Comparison of ENCODE assay signal across 8 mouse cellular contexts in the genomic region with DNA sequence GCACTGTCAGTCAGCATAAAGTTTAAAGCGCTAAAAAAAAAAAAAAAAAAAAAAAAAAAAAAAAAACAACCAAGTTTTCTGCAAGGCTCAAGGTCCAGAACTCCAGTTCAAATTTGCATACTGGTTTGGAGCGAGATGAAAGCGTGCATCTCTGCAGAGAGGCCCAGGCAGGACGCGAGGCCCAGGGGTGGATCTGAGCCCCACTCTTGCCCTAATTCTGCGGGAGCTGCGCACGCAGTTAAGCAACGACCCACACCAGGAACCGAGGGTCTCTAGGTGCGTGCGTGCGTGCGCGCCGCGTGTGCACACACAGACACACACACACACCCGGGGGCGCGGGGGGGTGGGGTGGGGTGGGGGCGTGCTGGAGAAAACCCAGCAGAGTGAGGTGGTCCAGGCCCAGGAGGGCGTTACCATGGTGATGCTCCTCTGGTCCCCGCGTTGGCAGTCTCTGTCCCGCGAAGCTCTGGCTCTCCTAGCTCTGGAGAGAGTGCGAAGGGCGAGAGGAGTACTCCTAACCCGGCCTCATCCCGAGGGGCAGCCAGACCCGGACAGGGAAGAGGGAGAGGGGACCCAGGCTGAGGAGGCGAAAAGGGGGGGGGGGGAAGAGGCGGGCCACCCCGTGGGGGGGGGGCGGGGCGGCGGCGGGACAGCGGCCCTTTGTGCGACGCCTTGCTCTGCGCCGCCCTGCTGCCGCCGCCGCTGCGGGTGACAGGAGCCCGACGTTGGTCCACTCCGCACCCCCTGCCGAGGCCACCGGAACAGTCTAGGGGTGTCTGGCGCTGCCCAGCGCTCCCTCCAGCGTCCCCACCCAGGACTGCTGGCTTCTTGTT. TPM values are rescaled to one million over a fixed set of nuclear protein-coding genes. Genes with fewer than 3 reads are reported as not detected.
DNase-seq lines count a peak whose midpoint lies in the region; ATAC-seq lines count a peak whose summit lies in the region.

A gene (minus strand): TSS at position 553 of the 833 bp plus-strand sequence.

- peak; percentile 43 for DNase-seq in kidney, adult 11 months
- no peak for DNase-seq in kidney, adult 18-20 months
- DNase-seq in adrenal gland, postnatal 25 days = peak; percentile 39
- peak; percentile 65 for DNase-seq in kidney, postnatal 10 days
- peak; percentile 75 for DNase-seq in midbrain, embryonic 14.5 days
- no peak for DNase-seq in gastrocnemius, adult 8-10 months (ENCODE audit: low spot score in 2 of 2)
- DNase-seq in cerebellum, adult 11 months = no peak

- H3K4me3 ChIP-seq in heart, embryonic 11.5 days (ENCODE audit: low read depth, low read length) = peak within 1 kb of the TSS; percentile 35
- H3K4me3 ChIP-seq in midbrain, embryonic 14.5 days (replicated peaks; ENCODE audit: low read depth, low read length) = peak within 1 kb of the TSS; percentile 39

- peaks cover 3% of the 10 kb centered on the region; the same call in 1 of the 2 replicates for H3K4me1 ChIP-seq in heart, embryonic 11.5 days (ENCODE audit: control insufficient read depth, insufficient read depth, low read length)
- peaks cover 10% of the 10 kb centered on the region; the same call in 1 of the 2 replicates for H3K4me1 ChIP-seq in midbrain, embryonic 14.5 days (ENCODE audit: control insufficient read depth, insufficient read depth, low read length)

- H3K27ac ChIP-seq in heart, embryonic 11.5 days (ENCODE audit: low read depth, low read length) = no peak within 1 kb of the TSS
- peak within 1 kb of the TSS; percentile 60 for H3K27ac ChIP-seq in midbrain, embryonic 14.5 days (replicated peaks; ENCODE audit: low read depth, low read length)

- 2% methylated on average over 43 of the region's 55 CpGs for WGBS in heart, embryonic 11.5 days (ENCODE audit: insufficient replicate concordance)
- WGBS in midbrain, embryonic 14.5 days = under 1% methylated on average over 40 of the region's 55 CpGs

- no peaks in the 10 kb centered on the region for H3K9me3 ChIP-seq in heart, embryonic 11.5 days (replicated peaks; ENCODE audit: control insufficient read depth, low read length)
- H3K9me3 ChIP-seq in midbrain, embryonic 14.5 days (ENCODE audit: control insufficient read depth, low read length) = no peaks in the 10 kb centered on the region

- peak within 1 kb of the TSS; percentile 70 for H3K4me2 ChIP-seq in heart, embryonic 11.5 days
- H3K4me2 ChIP-seq in midbrain, embryonic 14.5 days (ENCODE audit: low read length) = peak within 1 kb of the TSS; percentile 90

- no peaks in the 10 kb centered on the region for H3K36me3 ChIP-seq in heart, embryonic 11.5 days (ENCODE audit: control insufficient read depth, insufficient read depth, low read length)
- H3K36me3 ChIP-seq in midbrain, embryonic 14.5 days (ENCODE audit: control insufficient read depth, insufficient read depth, low read length) = no peaks in the 10 kb centered on the region

- H3K27me3 ChIP-seq in heart, embryonic 11.5 days (ENCODE audit: control insufficient read depth, insufficient read depth, low read length) = peaks cover 16% of the 10 kb centered on the region
- H3K27me3 ChIP-seq in midbrain, embryonic 14.5 days (ENCODE audit: control insufficient read depth, insufficient read depth, low read length) = no peaks in the 10 kb centered on the region

- H3K9ac ChIP-seq in heart, embryonic 11.5 days (ENCODE audit: low read depth, low read length) = peak within 1 kb of the TSS; percentile 25
- peak within 1 kb of the TSS; percentile 65 for H3K9ac ChIP-seq in midbrain, embryonic 14.5 days (replicated peaks; ENCODE audit: low read length)

- ATAC-seq in heart, embryonic 11.5 days (replicated peaks; ENCODE audit: insufficient number of reproducible peaks, low FRiP score, low TSS enrichment) = peak; percentile 44; the same call in 1 of the 2 replicates
- ATAC-seq in midbrain, embryonic 14.5 days (ENCODE audit: low FRiP score, low TSS enrichment) = peak; percentile 77

RNA-seq across cellular contexts. Expression of the gene that starts here (rescaled TPM):
- 1.3 and 2.4 TPM in 2 replicates for total RNA-seq in adrenal gland, postnatal 25 days (2021)
- 0.37 and 0.57 TPM in 2 replicates for polyA plus RNA-seq in heart, embryonic 11.5 days (2014; fragmentation: Nextera tagmentation; extraction: Ambion mirVana)
- 0.97 and 1.4 TPM in 2 replicates for polyA plus RNA-seq in midbrain, embryonic 14.5 days (2014; fragmentation: Nextera tagmentation; extraction: Ambion mirVana)
- total RNA-seq in gastrocnemius, adult 8-10 months (2022) = 1 to 10 TPM in 2 of 4 experiments, under 1 TPM in 2; 0.75 to 1.5 (median 1.2) TPM

Comparison
In these comparisons a context has a peak if more than half of its experiments do, and no peak if none do; other contexts are left out.
1. DNase-seq: peak in kidney, adult 11 months (single experiment), adrenal gland, postnatal 25 days (single experiment), kidney, postnatal 10 days (single experiment) and midbrain, embryonic 14.5 days (single experiment); none in kidney, adult 18-20 months (single experiment), gastrocnemius, adult 8-10 months (0 of 2) and cerebellum, adult 11 months (single experiment).
2. Peak in ATAC-seq, H3K4me3 ChIP-seq, H3K9ac ChIP-seq and H3K4me2 ChIP-seq in heart, embryonic 11.5 days; RNA of the gene not detected or under 1 TPM.